Mouse (Mus musculus) ES-E14 (cell line): ENCODE measurements around the gene Timd2. TPM values are rescaled to one million over a fixed set of nuclear protein-coding genes. Genes with fewer than 3 reads are reported as not detected.
"Not testable (repeated sequence)": the region's sequence is repeated elsewhere in the genome, so short reads cannot be mapped to it uniquely, and the experiment has no call there.

Experiments
- DNase-seq: peaks from one replicate; pipeline ENCODE4 v3.0.0-alpha.2; 2013; ENCODE audit warnings: low read depth, low spot score
- H3K27ac ChIP-seq: 2 replicates; pipeline ENCODE4 v1.5.1; 2012; ENCODE audit warnings: low read depth, mild to moderate bottlenecking, low read length, moderate library complexity, mixed read lengths; ENCODE audit not compliant: poor library complexity, insufficient read depth, severe bottlenecking
- H3K36me3 ChIP-seq: 2 replicates; pipeline ENCODE4 v1.6.1; 2012; ENCODE audit warnings: mild to moderate bottlenecking, low read length, moderate library complexity, mixed read lengths; ENCODE audit not compliant: control insufficient read depth, poor library complexity, insufficient read depth, severe bottlenecking
- H3K4me1 ChIP-seq, 2 experiments: fragments of 150-350 bp in 1 of 2; sonication (generic) in 1 of 2; 2 replicates each; pipeline ENCODE4 v1.6.1; 2012; ENCODE audit warnings: low read length in 2 of 2, mild to moderate bottlenecking in 1 of 2, mixed read lengths in 1 of 2; ENCODE audit not compliant: control insufficient read depth in 2 of 2, insufficient read depth in 2 of 2, poor library complexity in 1 of 2
- H3K4me3 ChIP-seq, 2 experiments: fragments of 150-350 bp in 1 of 2; sonication (generic) in 1 of 2; 2 replicates each; pipeline ENCODE4 v1.5.1; 2012; ENCODE audit warnings: low read length in 2 of 2, low read depth in 1 of 2, mild to moderate bottlenecking in 1 of 2, mixed read lengths in 1 of 2; ENCODE audit not compliant: insufficient read depth in 1 of 2, poor library complexity in 1 of 2, severe bottlenecking in 1 of 2
- H3K9ac ChIP-seq: 2 replicates; pipeline ENCODE4 v1.6.1; 2012; ENCODE audit warnings: low read depth, mild to moderate bottlenecking, low read length, mixed read lengths; ENCODE audit not compliant: poor library complexity, insufficient read depth, severe bottlenecking
- H3K9me3 ChIP-seq: fragments of 150-350 bp; sonication (generic); 2 replicates; pipeline ENCODE4 v1.6.1; 2012; ENCODE audit warnings: low read depth, mild to moderate bottlenecking, low read length; ENCODE audit not compliant: control insufficient read depth, insufficient read depth
- CHD2 ChIP-seq: IDR thresholded peaks from 2 replicates; pipeline ENCODE4 v1.6.1; 2014; ENCODE audit warnings: mild to moderate bottlenecking, low read depth, low read length, inconsistent platforms
- HCFC1 ChIP-seq: IDR thresholded peaks from 2 replicates; pipeline ENCODE4 v1.6.1; 2012; ENCODE audit warnings: low read length, inconsistent platforms, borderline replicate concordance; ENCODE audit not compliant: insufficient read depth
- MAFK ChIP-seq: IDR thresholded peaks from 2 replicates; pipeline ENCODE4 v1.6.1; 2014; ENCODE audit warnings: mild to moderate bottlenecking, low read depth, low read length, inconsistent platforms; ENCODE audit not compliant: insufficient read depth
- ZC3H11A ChIP-seq: IDR thresholded peaks from 2 replicates; pipeline ENCODE4 v1.6.1; 2012; ENCODE audit warnings: low read depth, mild to moderate bottlenecking, inconsistent platforms, low read length, borderline replicate concordance
- ZNF384 ChIP-seq: IDR thresholded peaks from 2 replicates; pipeline ENCODE4 v1.6.1; 2012; ENCODE audit warnings: low read depth, low read length, inconsistent platforms
- in situ Hi-C, 2 experiments: fragments of 600-800 bp; cut with MboI; formaldehyde crosslinking; loops; one replicate each; pipeline ENCODE4 v1.15.1; 2025; ENCODE audit warnings: low sequenced_read_pairs in 2 of 2, inconsistent platforms in 1 of 2; ENCODE audit not compliant: unreplicated experiment in 2 of 2
- total RNA-seq: library from RNA; depleted of rRNA; stranded (reverse); fragments of 300-350 nt; gene quantifications from 2 replicates; pipeline ENCODE4 v1.2.3, GENCODE M21; 2012

Timd2 gene
- total RNA-seq, 1 experiment, result 5.2 TPM

GRCm38 (mm10) chr11:46697433-46698277 lies 9.2 kb downstream of the Timd2 start:
- H3K4me3 ChIP-seq, result no peak overlapping the region
- H3K9ac ChIP-seq, result no peak overlapping the region
- H3K4me1 ChIP-seq, result no peaks in the 10 kb centered on the region
- H3K36me3 ChIP-seq, result no peaks in the 10 kb centered on the region
- no peak for DNase-seq
- in situ Hi-C loops, result loop anchor here in 1 of 2 experiments (10.0 kb wide), 1 partner anchor 47 kb away; no protein-coding TSS in a partner anchor
- H3K27ac ChIP-seq, result no peak overlapping the region
- no peaks in the 10 kb centered on the region for H3K9me3 ChIP-seq
- TF ChIP-seq ZC3H11A (no peak), CHD2 (no peak), MAFK (no peak)

- not testable (repeated sequence) for DNase-seq, H3K9me3 ChIP-seq, H3K4me1 ChIP-seq, H3K27ac ChIP-seq, H3K9ac ChIP-seq, H3K4me3 ChIP-seq, H3K36me3 ChIP-seq
- in situ Hi-C loops, result loop anchor here in 1 of 2 experiments (10.0 kb wide), 1 partner anchor 49 kb away; no protein-coding TSS in a partner anchor
Observed at GRCm38 (mm10) chr11:46695849-46696248, 11.0 kb downstream of the Timd2 start.

GRCm38 (mm10) chr11:46690136-46690535 lies 16.7 kb downstream of the Timd2 start:
- TF ChIP-seq CHD2, result no peak
- in situ Hi-C loops, result loop anchor here in 1 of 2 experiments (10.0 kb wide), 1 partner anchor 55 kb away; no protein-coding TSS in a partner anchor
- Histone ChIP-seq H3K27ac (no peak overlapping the region), H3K36me3 (no peaks in the 10 kb centered on the region), H3K9me3 (no peaks in the 10 kb centered on the region), H3K9ac (no peak overlapping the region), H3K4me3 (no peak overlapping the region), H3K4me1 (no peaks in the 10 kb centered on the region)
- DNase-seq, result no peak

- H3K27ac ChIP-seq, result no peak overlapping the region
- H3K9me3 ChIP-seq, result no peaks in the 10 kb centered on the region
- H3K9ac ChIP-seq, result no peak overlapping the region
- H3K4me1 ChIP-seq, result no peaks in the 10 kb centered on the region
- H3K4me3 ChIP-seq, result no peak overlapping the region
- TF ChIP-seq ZNF384 (no peak), MAFK (no peak), HCFC1 (no peak)
- DNase-seq, result no peak
- in situ Hi-C loops, result no loop called here
- no peaks in the 10 kb centered on the region for H3K36me3 ChIP-seq
Observed at GRCm38 (mm10) chr11:46683723-46684122, 23.1 kb downstream of the Timd2 start.

GRCm38 (mm10) chr11:46682842-46683241 lies 24.0 kb downstream of the Timd2 start:
- H3K4me1 ChIP-seq, result no peaks in the 10 kb centered on the region

More at GRCm38 (mm10) chr11:46682842-46683241, 24.0 kb downstream of the Timd2 start:
- Histone ChIP-seq H3K36me3 (no peaks in the 10 kb centered on the region), H3K27ac (no peak overlapping the region), H3K9me3 (no peaks in the 10 kb centered on the region), H3K4me3 (no peak overlapping the region), H3K9ac (no peak overlapping the region)
- in situ Hi-C loops, result no loop called here
- TF ChIP-seq HCFC1 (no peak), CHD2 (no peak), ZNF384 (no peak), ZC3H11A (no peak), MAFK (no peak)
- DNase-seq, result no peak
